Comparison of ENCODE assay signal across 22 mouse cellular contexts in genomic region chr4:36540664-36541360, GRCm38 (mm10).
"Had no signal": no experiment of that assay in that cellular context is flagged by ENCODE, and none has a peak within 500 bp of the region (broad histone marks: within the 10 kb centered on the region; RNA-seq: fewer than 3 reads in every experiment).

No protein-coding gene starts in this region.

- DNase-seq: lung, adult 2 months; lung, postnatal 14 days; lung, postnatal 36 days; midbrain, embryonic 14.5 days; retina, postnatal 1 day; right cerebral cortex, adult 18-20 months; right cerebral cortex, postnatal 25 days; right cerebral cortex, postnatal 4 days; thymus, adult 18-20 months; thymus, postnatal 14 days; thymus, postnatal 36 days had no signal

- H3K27ac ChIP-seq: lung, embryonic 15.5 days; macrophage; midbrain, embryonic 10.5 days; midbrain, embryonic 12.5 days; neural tube, embryonic 13.5 days; neural tube, embryonic 15.5 days; stomach, embryonic 15.5 days; stomach, postnatal 0 days had no signal

- H3K9me3 ChIP-seq: lung, embryonic 15.5 days; midbrain, embryonic 10.5 days; midbrain, embryonic 12.5 days; neural tube, embryonic 13.5 days; neural tube, embryonic 15.5 days; stomach, embryonic 15.5 days had no signal

- H3K27me3 ChIP-seq: lung, embryonic 15.5 days; midbrain, embryonic 12.5 days; neural tube, embryonic 13.5 days; neural tube, embryonic 15.5 days; stomach, embryonic 15.5 days had no signal

- ATAC-seq: lung, postnatal 0 days; midbrain, embryonic 16.5 days had no signal

- H3K9ac ChIP-seq: lung, embryonic 15.5 days; midbrain, embryonic 12.5 days; neural tube, embryonic 13.5 days; neural tube, embryonic 15.5 days; stomach, embryonic 15.5 days had no signal

- H3K4me3 ChIP-seq: lung, embryonic 15.5 days; midbrain, embryonic 10.5 days; midbrain, embryonic 12.5 days; myocyte; neural tube, embryonic 13.5 days; neural tube, embryonic 15.5 days; stomach, embryonic 15.5 days had no signal

- H3K4me2 ChIP-seq: lung, embryonic 15.5 days; midbrain, embryonic 12.5 days; neural tube, embryonic 13.5 days; neural tube, embryonic 15.5 days; stomach, embryonic 15.5 days had no signal

- H3K4me1 ChIP-seq: lung, embryonic 15.5 days; midbrain, embryonic 10.5 days; midbrain, embryonic 12.5 days; neural tube, embryonic 13.5 days; neural tube, embryonic 15.5 days; stomach, embryonic 15.5 days had no signal

- H3K36me3 ChIP-seq: lung, embryonic 15.5 days; midbrain, embryonic 10.5 days; midbrain, embryonic 12.5 days; neural tube, embryonic 13.5 days; neural tube, embryonic 15.5 days; stomach, embryonic 15.5 days had no signal
